Mouse (Mus musculus) activated CD4-positive, CD25-positive, alpha-beta regulatory T cell, adult 4 months (primary cell): ENCODE data around the gene Gnl2. TPM values are rescaled to one million over a fixed set of nuclear protein-coding genes. Genes with fewer than 3 reads are reported as not detected.

Experiments used
- ATAC-seq: one replicate; pipeline ENCODE4 v1.8.0; 2017
- polyA plus RNA-seq, 2 experiments: library from polyadenylated mRNA; unstranded; fragments of 100-300 nt; shearing (Covaris generic); gene quantifications; one replicate each; pipeline ENCODE4 v1.2.1; 2017

Gnl2 gene
- 10 to 100 TPM; 60.7 to 68.3 TPM for polyA plus RNA-seq

- no peak for ATAC-seq
Measured at GRCm38 (mm10) chr4:125015806-125016635, at the start of gene Gnl2. TSS of gene Gnl2 (plus strand) at chr4:125016585.

DNA sequence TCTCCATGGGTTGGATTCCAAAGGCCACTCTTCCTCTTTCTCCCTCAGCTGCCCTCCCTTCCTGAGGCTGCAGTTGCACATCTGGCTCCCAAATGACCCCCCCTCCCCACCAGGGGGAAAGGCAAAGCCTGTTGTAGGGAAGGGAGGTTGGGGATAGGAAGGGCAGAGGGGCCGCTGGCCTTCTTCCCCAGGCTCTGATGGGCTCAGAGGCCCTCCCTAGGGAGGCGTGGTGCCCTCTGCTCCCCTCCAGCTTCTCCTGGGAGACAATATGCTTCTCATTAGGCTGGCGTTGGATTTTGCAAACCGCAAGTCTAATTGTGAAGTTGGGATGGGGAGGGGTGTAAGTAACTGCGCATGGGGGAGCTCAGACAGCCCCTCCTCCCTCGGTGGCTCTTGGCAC is 47.7 kb upstream of the Gnl2 start:
- ATAC-seq = no peak

- no peak for ATAC-seq
Measured at GRCm38 (mm10) chr4:124969219-124969848, 47.1 kb upstream of the Gnl2 start.

DNA sequence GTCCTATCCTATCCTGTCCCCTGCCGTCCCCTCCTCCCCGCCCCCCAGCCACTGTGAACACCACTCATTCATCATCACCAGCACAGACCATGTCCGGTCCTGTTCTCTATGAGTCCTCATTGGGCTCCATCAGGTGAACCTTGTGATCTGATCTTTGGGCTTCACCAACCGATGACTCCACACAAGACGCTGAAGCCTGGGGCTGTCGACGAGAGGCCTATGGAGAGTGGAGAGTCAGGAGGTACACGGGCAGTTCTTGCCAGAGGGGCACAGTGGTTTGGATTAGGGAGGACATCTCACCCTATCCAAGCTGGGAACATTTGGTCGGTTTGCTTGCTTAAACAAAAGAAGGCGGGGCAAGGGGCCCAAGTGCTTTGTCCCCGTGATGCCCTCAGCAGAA is 46.2 kb upstream of the Gnl2 start:
- ATAC-seq = no peak

GRCm38 (mm10) chr4:124970677-124971076 is 45.7 kb upstream of the Gnl2 start:
- ATAC-seq = no peak

DNA sequence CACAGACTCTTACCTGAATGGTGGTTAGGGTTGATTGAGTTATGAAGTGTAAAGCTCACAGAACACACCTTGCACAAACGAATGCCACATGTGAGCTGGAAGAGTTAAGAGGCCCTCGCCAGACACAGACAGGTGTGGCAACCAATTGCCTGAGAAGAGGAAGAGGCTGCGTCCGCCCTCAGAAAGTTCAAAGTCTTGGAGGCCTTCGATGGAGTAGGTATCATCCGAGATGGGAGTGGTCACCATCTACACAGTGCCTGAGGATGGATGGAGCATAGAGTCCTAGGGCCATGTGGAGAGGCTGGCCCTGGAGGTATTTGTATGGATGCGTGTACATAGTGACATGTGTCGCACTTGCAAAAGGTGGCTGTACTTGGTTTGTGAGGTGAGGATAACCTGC is 45.3 kb upstream of the Gnl2 start:
- ATAC-seq = no peak

- no peak for ATAC-seq
Measured at GRCm38 (mm10) chr4:124972316-124972715, 44.1 kb upstream of the Gnl2 start.

- ATAC-seq = no peak
Measured at GRCm38 (mm10) chr4:124973296-124973695, 43.1 kb upstream of the Gnl2 start.

DNA sequence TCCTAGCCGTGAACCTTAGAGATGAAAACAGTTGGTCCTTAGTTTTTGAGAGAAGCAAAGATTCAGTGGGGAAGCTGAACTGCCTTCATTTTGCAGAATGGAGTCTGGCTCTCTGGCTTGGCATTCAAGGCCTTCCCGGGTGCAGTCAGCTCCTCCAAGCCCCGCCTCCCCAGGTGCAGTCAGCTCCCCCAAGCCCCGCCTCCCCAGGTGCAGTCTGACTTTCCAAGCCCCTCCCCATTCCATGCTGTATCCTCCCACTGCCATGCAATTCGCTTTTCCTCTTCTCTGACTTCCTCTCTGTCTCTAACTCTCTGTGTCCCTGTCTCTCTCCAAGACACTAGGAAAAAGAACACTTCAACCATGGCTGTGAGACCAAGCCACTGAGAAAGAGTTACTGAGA is 38.2 kb upstream of the Gnl2 start:
- ATAC-seq = no peak

GRCm38 (mm10) chr4:124983893-124984526 is 32.4 kb upstream of the Gnl2 start:
- ATAC-seq = no peak

- no peak for ATAC-seq
Measured at GRCm38 (mm10) chr4:124984871-124985670, 31.3 kb upstream of the Gnl2 start.

GRCm38 (mm10) chr4:124985671-124986602 is 30.4 kb upstream of the Gnl2 start, which contains the start of gene Rspo1:
TSS of gene Rspo1 (plus strand) at chr4:124986430.
- no peak for ATAC-seq

- ATAC-seq = no peak
Measured at GRCm38 (mm10) chr4:124986739-124987710, 29.4 kb upstream of the Gnl2 start.

GRCm38 (mm10) chr4:124987711-124988097 is 28.7 kb upstream of the Gnl2 start:
- ATAC-seq = no peak

DNA sequence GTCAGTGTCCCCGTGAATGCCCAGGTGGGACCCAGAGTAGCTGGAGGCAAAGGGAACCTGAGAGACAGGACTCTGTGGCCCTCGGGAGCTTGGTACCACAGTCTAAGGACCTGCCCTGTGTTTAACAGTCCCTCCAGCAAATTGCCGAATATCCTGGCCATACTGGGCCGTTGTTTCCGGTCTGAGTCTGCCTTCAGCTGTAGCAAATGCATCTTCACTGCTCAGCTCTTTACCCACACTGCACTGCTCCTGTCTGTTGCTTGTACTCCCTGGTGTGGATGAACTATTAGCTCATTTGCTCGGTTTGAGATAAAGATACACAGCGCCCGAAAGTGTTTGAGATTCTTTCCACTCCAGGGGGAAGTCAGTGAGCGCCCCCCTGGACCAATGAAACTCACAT is 28.0 kb upstream of the Gnl2 start:
- ATAC-seq = no peak

DNA sequence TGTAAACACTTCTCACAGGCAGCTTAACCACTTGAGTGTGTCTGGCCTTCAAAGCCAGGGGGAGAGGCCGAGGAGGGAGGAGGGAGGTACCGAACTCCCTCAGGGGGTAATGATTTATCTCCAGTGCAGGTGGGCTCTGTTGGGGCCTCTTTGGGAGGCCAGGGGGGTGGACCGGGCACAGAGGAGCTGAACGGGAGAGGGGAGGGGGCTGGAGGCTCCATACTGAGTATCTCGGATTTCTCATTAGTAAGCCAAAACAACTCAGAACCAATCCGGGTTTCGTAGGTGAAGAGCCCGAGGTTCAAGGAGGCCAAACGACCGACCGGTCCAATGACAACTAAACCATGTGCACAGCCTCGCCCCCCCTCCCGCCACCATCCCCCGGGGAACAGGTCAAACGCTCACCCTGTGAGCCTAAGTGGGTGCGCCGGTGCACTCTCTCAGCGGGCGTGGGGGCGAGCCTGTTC is 26.6 kb upstream of the Gnl2 start:
- no peak for ATAC-seq

DNA sequence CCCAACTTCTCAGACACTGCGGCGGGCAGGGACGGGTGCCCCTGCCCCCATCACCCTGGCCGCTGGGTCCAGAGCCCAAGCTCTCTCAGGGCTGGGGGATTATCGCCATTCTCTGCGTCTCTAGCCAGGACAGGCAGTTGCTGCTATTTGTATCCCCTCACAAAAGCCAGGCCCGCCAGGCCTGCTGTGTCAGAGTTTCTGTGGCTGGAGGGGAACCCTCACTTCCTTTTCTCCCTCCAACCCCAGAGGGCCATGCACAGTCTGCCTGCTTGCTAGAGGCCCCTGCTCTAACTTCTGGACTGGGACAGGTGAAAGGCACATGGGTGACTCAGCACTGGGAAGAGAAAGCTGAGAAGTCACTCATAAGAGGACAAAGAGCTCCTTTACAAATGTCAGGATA is 26.1 kb upstream of the Gnl2 start:
- no peak for ATAC-seq

DNA sequence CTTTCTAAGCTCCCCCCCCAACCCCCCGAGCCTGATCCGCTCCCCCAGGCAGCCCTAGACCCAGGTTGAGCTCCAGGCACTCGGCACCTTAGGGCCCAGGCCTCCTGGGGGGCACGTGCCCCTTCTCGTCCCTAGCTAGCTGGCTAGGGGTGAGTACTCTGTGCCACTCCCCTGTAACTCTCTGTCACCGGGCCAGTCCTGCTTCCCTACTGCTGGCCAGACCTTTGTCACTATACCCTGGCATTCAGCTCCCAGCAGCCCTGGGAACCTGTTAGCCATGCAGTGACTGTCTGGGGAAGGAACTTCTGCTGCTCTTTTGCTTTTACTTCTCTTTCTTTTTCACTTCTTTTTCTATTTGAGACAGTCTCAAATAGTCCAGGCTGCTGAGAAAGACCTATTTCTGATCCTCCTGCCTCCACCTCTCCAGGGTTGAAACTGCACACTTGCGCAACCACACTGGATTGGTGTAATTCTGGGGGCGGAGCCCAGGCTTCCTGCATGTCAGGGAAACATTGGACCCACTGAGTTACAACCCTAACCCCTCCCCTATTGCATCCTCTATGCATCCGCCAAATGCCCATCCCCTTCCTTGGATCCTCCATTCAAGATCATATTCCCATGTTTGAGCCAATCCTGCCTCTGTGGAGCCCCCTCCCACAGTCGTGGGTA is 18.8 kb upstream of the Gnl2 start:
- ATAC-seq = no peak

GRCm38 (mm10) chr4:124999548-124999947 is 16.8 kb upstream of the Gnl2 start:
- ATAC-seq = no peak

GRCm38 (mm10) chr4:125002978-125003377 is 13.4 kb upstream of the Gnl2 start:
- no peak for ATAC-seq
